Mouse (Mus musculus): ENCODE data around the gene Taf6. TPM values are rescaled to one million over a fixed set of nuclear protein-coding genes. Genes with fewer than 3 reads are reported as not detected.

Taf6 gene
- total RNA-seq (2014; rRNA removed) (67.2 and 70.2 TPM in 2 replicates), polyA plus RNA-seq (2015; fragmentation: Nextera tagmentation; extraction: Ambion mirVana) (48.2 and 49.9 TPM in 2 replicates)

GRCm38 (mm10) chr5:138186950-138187638 is at the start of gene Taf6, which contains the start of gene Cnpy4:
Gene Taf6 (minus strand): TSS chr5:138187451.
Gene Cnpy4 (plus strand): TSS chr5:138187485.
- whole genome bisulfite sequencing: under 1% methylated on average over 31 of the region's 31 CpGs

GRCm38 (mm10) chr5:138234224-138234623 is 47.0 kb upstream of the Taf6 start:
- H3K9me3 ChIP-seq (ENCODE audit: low read length): no peaks in the 10 kb centered on the region
- DNase-seq (ENCODE audit: low spot score) (no peak), ATAC-seq (no peak)
- no peak overlapping the region for H3K9ac ChIP-seq (replicated peaks; ENCODE audit: low read length)
- H3K27ac ChIP-seq: no peak overlapping the region
- H3K27me3 ChIP-seq (ENCODE audit: insufficient read depth, low read length): no peaks in the 10 kb centered on the region
- no peaks in the 10 kb centered on the region for H3K36me3 ChIP-seq (ENCODE audit: insufficient read depth, low read length)
- no peaks in the 10 kb centered on the region for H3K4me1 ChIP-seq (ENCODE audit: insufficient read depth, low read length)
- H3K4me3 ChIP-seq (ENCODE audit: low read length): no peak overlapping the region
- no peak overlapping the region for H3K4me2 ChIP-seq (ENCODE audit: low read depth, low read length)
- no peak for TF ChIP-seq CTCF (IDR thresholded peaks at IDR 0.05; ENCODE audit: low read depth)

More at GRCm38 (mm10) chr5:138186950-138187638, at the start of gene Taf6, which contains the start of gene Cnpy4:
- peaks cover 16% of the 10 kb centered on the region; the same call in 1 of the 2 replicates for H3K4me1 ChIP-seq (ENCODE audit: insufficient read depth, low read length)
- H3K4me2 ChIP-seq (ENCODE audit: low read depth, low read length): peak within 1 kb of the TSS; percentile 88
- H3K9me3 ChIP-seq (ENCODE audit: low read length): no peaks in the 10 kb centered on the region
- H3K27ac ChIP-seq: peak within 1 kb of the TSS; percentile 82
- peaks cover 9% of the 10 kb centered on the region for H3K36me3 ChIP-seq (ENCODE audit: insufficient read depth, low read length)
- peak; percentile 93 for DNase-seq (ENCODE audit: low spot score)
- peak within 1 kb of the TSS; percentile 75 for H3K9ac ChIP-seq (replicated peaks; ENCODE audit: low read length)
- peak; percentile 88 for ATAC-seq
- no peaks in the 10 kb centered on the region for H3K27me3 ChIP-seq (ENCODE audit: insufficient read depth, low read length)
- peak within 1 kb of the TSS; percentile 73 for H3K4me3 ChIP-seq (ENCODE audit: low read length)
- no peak for TF ChIP-seq CTCF (IDR thresholded peaks at IDR 0.05; ENCODE audit: low read depth)

- 87% methylated on average over 2 of the region's 2 CpGs for WGBS
- ATAC-seq: no peak
- no peak overlapping the region for H3K27ac ChIP-seq
- no peaks in the 10 kb centered on the region for H3K27me3 ChIP-seq (ENCODE audit: insufficient read depth, low read length)
- no peak overlapping the region for H3K9ac ChIP-seq (replicated peaks; ENCODE audit: low read length)
- H3K4me1 ChIP-seq (ENCODE audit: insufficient read depth, low read length): no peaks in the 10 kb centered on the region
- no peak overlapping the region for H3K4me3 ChIP-seq (ENCODE audit: low read length)
- no peaks in the 10 kb centered on the region for H3K9me3 ChIP-seq (ENCODE audit: low read length)
- DNase-seq (ENCODE audit: low spot score): no peak
- no peak for TF ChIP-seq CTCF (IDR thresholded peaks at IDR 0.05; ENCODE audit: low read depth)
- no peak overlapping the region for H3K4me2 ChIP-seq (ENCODE audit: low read depth, low read length)
- no peaks in the 10 kb centered on the region for H3K36me3 ChIP-seq (ENCODE audit: insufficient read depth, low read length)
Observed at GRCm38 (mm10) chr5:138233778-138234177, 46.5 kb upstream of the Taf6 start.

- Histone ChIP-seq H3K9ac (replicated peaks; ENCODE audit: low read length) (no peak overlapping the region), H3K4me2 (ENCODE audit: low read depth, low read length) (no peak overlapping the region), H3K27ac (no peak overlapping the region), H3K36me3 (ENCODE audit: insufficient read depth, low read length) (no peaks in the 10 kb centered on the region), H3K27me3 (ENCODE audit: insufficient read depth, low read length) (no peaks in the 10 kb centered on the region), H3K4me3 (ENCODE audit: low read length) (no peak overlapping the region), H3K4me1 (ENCODE audit: insufficient read depth, low read length) (no peaks in the 10 kb centered on the region), H3K9me3 (ENCODE audit: low read length) (no peaks in the 10 kb centered on the region)
- DNase-seq (ENCODE audit: low spot score) (no peak), ATAC-seq (no peak)
- no peak for TF ChIP-seq CTCF (IDR thresholded peaks at IDR 0.05; ENCODE audit: low read depth)
- 95% methylated on average over 3 of the region's 3 CpGs for WGBS
Observed at GRCm38 (mm10) chr5:138229511-138229910, 42.3 kb upstream of the Taf6 start.

- Histone ChIP-seq H3K4me3 (ENCODE audit: low read length) (no peak overlapping the region), H3K4me2 (ENCODE audit: low read depth, low read length) (no peak overlapping the region)
- 67% methylated on average over 3 of the region's 3 CpGs for WGBS
Observed at GRCm38 (mm10) chr5:138228026-138228425, 40.8 kb upstream of the Taf6 start.

GRCm38 (mm10) chr5:138227367-138227766 is 40.1 kb upstream of the Taf6 start:
- TF ChIP-seq CTCF (IDR thresholded peaks at IDR 0.05; ENCODE audit: low read depth): no peak
- DNase-seq (ENCODE audit: low spot score) (no peak), ATAC-seq (no peak)
- WGBS: 74% methylated on average over 2 of the region's 2 CpGs
- Histone ChIP-seq H3K4me3 (ENCODE audit: low read length) (no peak overlapping the region), H3K4me2 (ENCODE audit: low read depth, low read length) (no peak overlapping the region), H3K9ac (replicated peaks; ENCODE audit: low read length) (no peak overlapping the region), H3K9me3 (ENCODE audit: low read length) (no peaks in the 10 kb centered on the region), H3K27ac (no peak overlapping the region), H3K27me3 (ENCODE audit: insufficient read depth, low read length) (no peaks in the 10 kb centered on the region), H3K4me1 (ENCODE audit: insufficient read depth, low read length) (no peaks in the 10 kb centered on the region), H3K36me3 (ENCODE audit: insufficient read depth, low read length) (no peaks in the 10 kb centered on the region)

More at GRCm38 (mm10) chr5:138228026-138228425, 40.8 kb upstream of the Taf6 start:
- Histone ChIP-seq H3K9me3 (ENCODE audit: low read length) (no peaks in the 10 kb centered on the region), H3K27me3 (ENCODE audit: insufficient read depth, low read length) (no peaks in the 10 kb centered on the region), H3K27ac (no peak overlapping the region), H3K9ac (replicated peaks; ENCODE audit: low read length) (no peak overlapping the region), H3K36me3 (ENCODE audit: insufficient read depth, low read length) (no peaks in the 10 kb centered on the region), H3K4me1 (ENCODE audit: insufficient read depth, low read length) (no peaks in the 10 kb centered on the region)
- DNase-seq (ENCODE audit: low spot score): peak; percentile 9
- ATAC-seq: no peak
- peak; percentile 56 for TF ChIP-seq CTCF (IDR thresholded peaks at IDR 0.05; ENCODE audit: low read depth)

GRCm38 (mm10) chr5:138226491-138226890 is 39.2 kb upstream of the Taf6 start:
- Histone ChIP-seq H3K4me2 (ENCODE audit: low read depth, low read length) (no peak overlapping the region), H3K9ac (replicated peaks; ENCODE audit: low read length) (no peak overlapping the region), H3K27ac (no peak overlapping the region), H3K9me3 (ENCODE audit: low read length) (no peaks in the 10 kb centered on the region), H3K4me3 (ENCODE audit: low read length) (no peak overlapping the region), H3K27me3 (ENCODE audit: insufficient read depth, low read length) (no peaks in the 10 kb centered on the region), H3K4me1 (ENCODE audit: insufficient read depth, low read length) (no peaks in the 10 kb centered on the region), H3K36me3 (ENCODE audit: insufficient read depth, low read length) (no peaks in the 10 kb centered on the region)
- WGBS: 74% methylated on average over 4 of the region's 4 CpGs
- DNase-seq (ENCODE audit: low spot score) (no peak), ATAC-seq (no peak)
- no peak for TF ChIP-seq CTCF (IDR thresholded peaks at IDR 0.05; ENCODE audit: low read depth)
